Mouse (Mus musculus): ENCODE results near the gene Gsk3a. TPM values are rescaled to one million over a fixed set of nuclear protein-coding genes. Genes with fewer than 3 reads are reported as not detected.

Gsk3a gene
- polyA plus RNA-seq, 1 experiment from 2014 or later, result 10.0 TPM

DNA sequence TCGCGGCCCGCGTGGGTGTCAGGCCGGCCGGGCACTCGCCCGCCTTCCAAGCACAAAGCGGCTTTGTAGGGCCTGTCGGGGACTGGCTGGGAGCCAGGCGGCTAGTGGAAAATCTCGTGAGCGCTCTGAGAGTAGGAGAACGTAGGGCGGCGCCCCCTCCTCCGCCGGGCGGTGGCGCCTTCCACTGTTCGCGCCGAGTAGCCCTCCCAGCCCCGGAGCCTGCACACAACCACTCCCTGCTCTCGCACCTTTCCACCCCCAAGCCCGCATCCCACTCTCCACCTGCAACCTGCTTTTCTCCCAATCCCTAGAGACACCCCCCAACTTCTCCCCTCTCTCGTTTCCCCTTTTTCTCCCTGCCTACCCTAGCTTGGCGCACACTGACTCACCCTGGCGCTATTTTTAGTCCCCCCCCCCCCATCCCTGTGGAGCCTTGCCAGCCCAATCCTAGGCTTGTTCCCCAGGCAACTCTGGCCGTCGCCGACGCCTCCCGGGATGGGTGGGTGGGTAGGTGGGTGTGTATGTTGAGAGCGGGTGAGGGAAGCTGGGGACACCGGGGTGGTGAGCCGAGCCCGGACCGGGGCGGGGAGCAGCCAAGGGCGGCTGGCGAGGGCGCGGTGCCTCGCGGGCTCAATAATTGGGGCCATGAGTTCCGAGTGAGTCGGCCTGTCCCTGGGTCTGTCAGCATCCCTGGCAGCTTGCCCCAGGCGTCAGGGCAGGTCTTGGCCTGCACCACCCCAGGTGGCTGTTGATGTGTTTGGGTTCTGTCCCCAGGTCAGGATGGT is 41.6 kb upstream of the Gsk3a start:
- H3K4me3 ChIP-seq, result peak overlapping the region; percentile 78
- peaks cover 10% of the 10 kb centered on the region; the same call in 1 of the 2 replicates for H3K36me3 ChIP-seq
- peak; percentile 41 for ATAC-seq (ENCODE audit: insufficient number of reproducible peaks, low FRiP score, low TSS enrichment, low read depth)
- no peaks in the 10 kb centered on the region for H3K27me3 ChIP-seq
- H3K9me3 ChIP-seq, result no peaks in the 10 kb centered on the region
- peak overlapping the region; percentile 100 for H3K27ac ChIP-seq
- peaks cover 69% of the 10 kb centered on the region for H3K4me1 ChIP-seq
- peak overlapping the region; percentile 68 for H3K9ac ChIP-seq
- peak overlapping the region; percentile 77 for H3K4me2 ChIP-seq
- WGBS, result 1% methylated on average over 47 of the region's 49 CpGs

DNA sequence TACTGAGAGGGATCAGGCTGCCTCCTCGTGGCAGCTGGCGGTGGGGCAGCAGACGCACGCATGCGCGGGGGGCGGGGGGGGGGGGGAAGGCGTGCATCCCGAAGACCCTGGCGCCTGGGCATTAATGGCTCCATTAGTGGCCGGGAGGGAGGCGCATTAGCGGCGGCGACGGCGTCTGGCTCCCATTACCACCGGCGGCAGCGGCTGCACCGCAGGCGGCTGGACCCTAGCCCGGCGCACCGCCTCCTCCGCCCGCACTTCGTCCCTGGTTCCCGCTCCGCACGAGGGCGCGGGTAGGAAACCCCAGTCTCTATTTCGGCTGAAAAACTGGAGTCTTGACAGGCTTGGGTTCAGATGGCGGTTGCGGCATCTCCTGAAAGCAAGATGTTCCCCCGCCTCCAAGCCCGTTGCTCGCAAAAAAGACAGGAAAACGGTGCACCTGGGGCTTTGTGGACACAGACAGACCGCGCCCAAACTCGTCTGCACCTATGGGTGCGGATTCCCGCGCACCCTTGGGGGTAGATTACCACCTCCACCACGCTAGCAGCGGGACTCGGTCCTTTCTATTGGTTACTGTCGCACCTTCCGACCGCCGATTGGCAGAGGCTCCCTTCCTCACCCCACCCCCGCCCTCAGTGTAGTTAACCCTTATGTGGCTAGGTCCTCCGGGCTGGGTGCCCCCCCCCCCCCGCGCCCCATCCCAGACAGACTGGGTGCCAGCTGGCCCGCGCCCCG is 40.9 kb upstream of the Gsk3a start:
- under 1% methylated on average over 53 of the region's 60 CpGs for WGBS
- Histone ChIP-seq H3K4me3 (peak overlapping the region; percentile 78), H3K27me3 (no peaks in the 10 kb centered on the region), H3K36me3 (peaks cover 17% of the 10 kb centered on the region), H3K4me1 (peaks cover 69% of the 10 kb centered on the region), H3K9me3 (no peaks in the 10 kb centered on the region), H3K4me2 (peak overlapping the region; percentile 77), H3K9ac (peak overlapping the region; percentile 68), H3K27ac (peak overlapping the region; percentile 100)
- peak; percentile 46 for ATAC-seq (ENCODE audit: insufficient number of reproducible peaks, low FRiP score, low TSS enrichment, low read depth)

DNA sequence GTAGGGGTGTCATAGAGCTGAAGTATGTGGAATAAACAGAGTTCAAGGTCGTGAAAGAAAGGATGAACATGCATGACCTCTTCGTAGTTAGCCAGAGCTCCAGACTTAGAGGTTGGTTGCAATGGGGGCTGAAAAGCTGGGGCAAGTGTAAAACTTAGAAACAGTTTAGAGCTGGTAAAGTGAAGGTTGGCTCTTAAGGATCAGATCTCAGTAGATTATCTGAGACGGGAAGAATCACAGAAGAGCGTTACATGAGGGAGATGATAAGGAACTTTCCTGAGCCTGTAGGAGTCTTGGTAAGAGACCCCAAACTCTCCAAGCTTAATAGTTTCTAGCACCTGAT is 40.3 kb upstream of the Gsk3a start:
- no peaks in the 10 kb centered on the region for H3K27me3 ChIP-seq
- WGBS, result 9% methylated on average over 4 of the region's 4 CpGs
- H3K4me2 ChIP-seq, result peak overlapping the region; percentile 77
- H3K36me3 ChIP-seq, result peaks cover 22% of the 10 kb centered on the region
- peak overlapping the region; percentile 17; the same call in 1 of the 2 replicates for H3K9ac ChIP-seq
- ATAC-seq (ENCODE audit: insufficient number of reproducible peaks, low FRiP score, low TSS enrichment, low read depth), result no peak
- peaks cover 70% of the 10 kb centered on the region for H3K4me1 ChIP-seq
- H3K4me3 ChIP-seq, result peak overlapping the region; percentile 78
- no peaks in the 10 kb centered on the region for H3K9me3 ChIP-seq
- H3K27ac ChIP-seq, result peak overlapping the region; percentile 100

DNA sequence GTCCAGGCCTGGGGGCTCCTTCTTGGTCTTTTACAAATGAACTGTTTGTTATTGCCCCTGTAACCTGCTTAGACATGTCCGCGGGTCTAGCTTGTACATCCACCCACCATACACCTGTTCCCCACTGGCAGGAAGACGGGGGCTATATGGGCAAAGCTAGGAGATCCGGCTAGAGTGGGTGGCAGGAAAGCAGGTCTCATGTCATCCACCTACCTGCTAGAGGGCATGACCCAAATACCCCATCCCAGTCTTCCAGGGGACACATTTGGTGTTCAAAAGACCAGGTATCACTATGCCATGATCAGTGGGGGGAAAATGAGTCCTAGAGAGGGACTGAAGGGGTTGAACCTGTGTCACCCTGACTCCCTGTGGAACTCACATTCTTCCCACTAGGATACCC is 39.8 kb upstream of the Gsk3a start:
- H3K9ac ChIP-seq, result 0 out of 2 replicates have a peak overlapping the region, but pooled peaks have one; percentile 17
- 67% methylated on average over 4 of the region's 4 CpGs for WGBS
- H3K27ac ChIP-seq, result peak overlapping the region; percentile 100
- peak overlapping the region; percentile 77 for H3K4me2 ChIP-seq
- H3K36me3 ChIP-seq, result peaks cover 28% of the 10 kb centered on the region
- H3K9me3 ChIP-seq, result no peaks in the 10 kb centered on the region
- no peak for ATAC-seq (ENCODE audit: insufficient number of reproducible peaks, low FRiP score, low TSS enrichment, low read depth)
- peaks cover 76% of the 10 kb centered on the region for H3K4me1 ChIP-seq
- no peaks in the 10 kb centered on the region for H3K27me3 ChIP-seq
- H3K4me3 ChIP-seq, result peak overlapping the region; percentile 78

DNA sequence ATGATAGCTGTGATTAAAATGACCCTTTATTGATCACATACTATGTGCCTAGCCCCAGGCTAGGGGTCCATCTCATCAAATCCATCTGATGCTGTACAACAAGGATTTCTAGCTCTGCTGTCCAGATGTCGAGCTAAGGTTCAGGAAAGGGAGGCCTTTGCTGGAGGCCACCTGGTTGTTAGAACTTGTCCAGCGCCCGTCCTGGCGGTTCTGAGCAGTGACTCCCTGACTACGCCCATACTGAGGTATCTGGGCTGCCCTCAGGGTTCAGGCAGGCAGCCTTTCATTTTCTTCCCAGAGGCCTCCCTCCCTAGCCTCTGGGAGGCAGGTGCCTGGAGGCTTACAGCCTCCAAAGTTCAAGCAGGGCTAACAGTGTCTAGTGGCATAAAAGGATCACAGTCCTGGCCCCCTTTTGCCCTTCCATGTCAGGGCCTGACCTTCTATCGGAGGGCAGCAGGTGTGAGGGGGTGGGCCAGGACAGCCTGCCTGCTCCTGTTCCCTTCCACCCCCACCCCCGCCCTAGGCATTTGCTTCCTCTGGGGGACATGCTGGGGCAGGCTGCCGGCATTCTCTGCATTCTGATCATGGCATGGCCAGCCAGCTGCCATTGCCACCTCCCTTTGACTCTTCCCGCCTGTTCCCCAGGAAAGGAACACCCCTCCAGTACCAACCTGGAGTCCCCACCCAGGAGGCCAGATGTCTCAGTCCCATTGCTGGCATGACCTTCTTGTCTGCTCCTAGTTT is 38.1 kb upstream of the Gsk3a start:
- peak overlapping the region; percentile 100 for H3K27ac ChIP-seq
- H3K4me1 ChIP-seq, result peaks cover 72% of the 10 kb centered on the region
- ATAC-seq (ENCODE audit: insufficient number of reproducible peaks, low FRiP score, low TSS enrichment, low read depth), result no peak
- peaks cover 44% of the 10 kb centered on the region for H3K36me3 ChIP-seq
- no peaks in the 10 kb centered on the region for H3K27me3 ChIP-seq
- 36% methylated on average over 9 of the region's 9 CpGs for WGBS
- 0 out of 2 replicates have a peak overlapping the region, but pooled peaks have one; percentile 0 for H3K4me3 ChIP-seq
- no peak overlapping the region for H3K4me2 ChIP-seq
- H3K9me3 ChIP-seq, result no peaks in the 10 kb centered on the region
- no peak overlapping the region for H3K9ac ChIP-seq

DNA sequence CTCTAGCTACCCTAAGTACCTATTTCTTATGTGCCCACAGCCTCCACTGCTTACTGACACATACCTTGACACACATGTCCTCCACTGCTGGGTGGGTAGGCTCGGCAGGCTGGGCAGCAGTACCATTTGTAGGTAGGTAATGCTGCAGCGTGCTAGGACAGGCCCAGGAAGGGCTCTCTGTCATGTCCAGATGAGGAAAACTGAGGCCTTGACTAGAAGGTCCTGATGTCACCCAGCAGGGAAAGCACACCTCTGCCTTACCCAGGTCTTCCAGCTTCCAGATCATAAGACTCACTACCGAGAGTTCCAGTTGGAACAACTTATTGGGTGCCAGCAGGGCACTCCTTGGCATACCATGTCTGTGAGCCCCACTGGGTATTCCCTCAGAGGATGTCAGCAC is 37.3 kb upstream of the Gsk3a start:
- peak overlapping the region; percentile 100; the same call in 1 of the 2 replicates for H3K27ac ChIP-seq

DNA sequence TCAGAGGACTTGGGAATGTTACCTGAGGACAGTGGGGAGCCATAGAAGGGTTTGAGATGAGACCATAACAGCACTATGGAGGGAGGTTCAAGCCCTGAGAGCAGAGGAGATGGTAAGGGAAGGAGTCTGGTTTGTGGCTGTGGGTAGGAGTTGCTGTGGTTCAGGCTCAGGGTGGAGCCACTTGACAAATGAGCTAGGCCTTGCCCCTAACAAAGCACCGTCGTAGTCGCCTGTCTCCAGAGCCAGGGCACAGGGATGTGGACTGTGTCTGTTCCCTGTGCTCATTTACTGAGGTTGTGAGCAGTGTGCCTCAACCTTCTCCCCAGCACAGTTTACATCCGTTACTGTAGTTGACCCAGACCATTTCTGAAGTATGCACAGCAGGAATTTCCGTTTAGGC is 36.9 kb upstream of the Gsk3a start:
- ATAC-seq (ENCODE audit: insufficient number of reproducible peaks, low FRiP score, low TSS enrichment, low read depth), result no peak
- Histone ChIP-seq H3K36me3 (peaks cover 46% of the 10 kb centered on the region), H3K4me3 (no peak overlapping the region), H3K9me3 (no peaks in the 10 kb centered on the region), H3K27me3 (no peaks in the 10 kb centered on the region), H3K4me2 (no peak overlapping the region), H3K4me1 (peaks cover 68% of the 10 kb centered on the region), H3K27ac (no peak overlapping the region; the same call in none of the 2 replicates), H3K9ac (peak overlapping the region; percentile 8; the same call in 1 of the 2 replicates)
- 42% methylated on average over 5 of the region's 5 CpGs for WGBS

More for the DNA sequence above, 37.3 kb upstream of the Gsk3a start:
- Histone ChIP-seq H3K4me1 (peaks cover 68% of the 10 kb centered on the region), H3K4me3 (no peak overlapping the region), H3K36me3 (peaks cover 46% of the 10 kb centered on the region), H3K4me2 (no peak overlapping the region), H3K9me3 (no peaks in the 10 kb centered on the region), H3K9ac (peak overlapping the region; percentile 8; the same call in 1 of the 2 replicates), H3K27me3 (no peaks in the 10 kb centered on the region)
- 77% methylated on average over 3 of the region's 3 CpGs for WGBS
- ATAC-seq (ENCODE audit: insufficient number of reproducible peaks, low FRiP score, low TSS enrichment, low read depth), result no peak

DNA sequence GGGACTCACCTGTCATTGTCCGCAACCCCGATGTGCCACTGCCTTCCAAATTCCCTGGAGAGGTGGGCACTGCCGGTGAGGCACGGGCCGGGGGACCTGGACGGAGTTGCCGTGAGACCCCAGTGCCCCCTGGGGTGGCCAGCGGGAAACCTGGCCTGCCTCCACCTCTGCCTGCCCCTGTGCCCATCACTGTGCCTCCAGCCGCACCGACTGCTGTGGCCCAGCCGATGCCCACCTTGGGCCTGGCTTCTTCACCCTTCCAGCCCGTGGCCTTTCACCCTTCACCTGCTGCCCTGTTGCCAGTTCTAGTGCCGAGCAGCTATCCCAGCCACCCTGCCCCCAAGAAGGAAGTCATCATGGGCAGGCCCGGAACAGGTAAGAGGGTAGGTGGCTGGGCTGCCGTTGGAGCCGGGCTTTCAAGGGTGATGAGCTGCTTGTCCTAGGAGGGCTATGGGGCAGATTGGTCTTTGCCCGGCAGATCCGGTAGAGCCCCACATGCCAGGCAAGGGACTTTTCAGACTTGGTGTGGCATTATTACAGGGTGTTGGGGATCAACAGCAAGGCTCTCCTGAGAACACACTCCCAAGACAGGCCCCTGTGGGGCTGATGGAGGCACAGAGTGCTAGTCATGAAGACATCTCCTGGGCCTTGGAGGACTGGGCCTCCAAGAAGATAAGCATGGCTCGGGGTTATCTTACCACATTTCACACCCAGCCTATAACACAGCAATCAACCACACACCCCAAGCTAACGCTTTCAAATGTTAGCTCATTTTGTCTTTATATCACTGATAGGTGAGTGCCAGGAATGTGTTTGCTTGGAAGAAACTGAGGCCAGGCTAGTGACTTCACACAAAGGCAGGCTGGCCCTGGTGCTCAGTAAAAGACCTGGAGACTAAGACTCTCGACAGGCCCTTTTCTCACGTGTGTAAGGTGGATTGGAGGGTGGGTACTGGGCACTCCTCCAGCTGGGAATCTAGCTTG is 35.9 kb upstream of the Gsk3a start:
- no peaks in the 10 kb centered on the region for H3K27me3 ChIP-seq
- H3K4me1 ChIP-seq, result peaks cover 75% of the 10 kb centered on the region
- peak overlapping the region; percentile 43; the same call in 1 of the 2 replicates for H3K27ac ChIP-seq
- H3K36me3 ChIP-seq, result peaks cover 46% of the 10 kb centered on the region
- ATAC-seq (ENCODE audit: insufficient number of reproducible peaks, low FRiP score, low TSS enrichment, low read depth), result no peak
- no peak overlapping the region for H3K4me2 ChIP-seq
- H3K4me3 ChIP-seq, result no peak overlapping the region
- no peaks in the 10 kb centered on the region for H3K9me3 ChIP-seq
- WGBS, result 88% methylated on average over 22 of the region's 22 CpGs
- 0 out of 2 replicates have a peak overlapping the region, but pooled peaks have one; percentile 20 for H3K9ac ChIP-seq

DNA sequence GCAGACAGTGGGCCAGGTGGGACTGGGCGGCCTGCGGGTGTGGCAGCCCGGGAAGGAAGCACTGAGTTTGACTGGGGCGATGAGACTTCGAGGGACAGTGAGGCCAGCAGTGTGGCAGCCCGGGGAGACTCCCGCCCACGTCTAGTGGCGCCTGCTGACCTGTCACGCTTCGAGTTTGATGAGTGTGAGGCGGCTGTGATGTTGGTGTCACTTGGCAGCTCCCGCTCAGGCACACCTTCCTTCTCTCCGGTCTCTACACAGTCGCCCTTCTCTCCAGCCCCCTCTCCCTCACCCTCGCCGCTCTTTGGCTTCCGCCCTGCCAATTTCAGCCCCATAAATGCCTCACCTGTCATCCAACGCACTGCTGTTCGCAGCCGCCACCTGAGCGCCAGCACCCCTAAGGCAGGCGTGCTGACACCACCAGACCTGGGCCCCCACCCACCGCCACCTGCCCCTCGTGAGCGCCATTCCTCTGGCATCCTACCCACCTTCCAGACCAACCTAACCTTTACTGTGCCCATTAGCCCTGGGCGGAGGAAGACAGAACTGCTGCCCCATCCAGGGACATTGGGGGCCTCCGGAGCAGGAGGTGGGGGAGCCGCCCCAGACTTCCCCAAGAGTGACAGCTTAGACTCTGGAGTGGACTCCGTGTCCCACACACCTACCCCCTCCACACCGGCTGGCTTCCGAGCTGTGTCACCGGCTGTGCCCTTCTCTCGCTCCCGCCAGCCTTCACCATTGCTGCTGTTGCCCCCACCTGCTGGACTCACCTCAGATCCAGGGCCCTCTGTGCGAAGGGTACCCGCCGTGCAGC is 35.0 kb upstream of the Gsk3a start:
- Histone ChIP-seq H3K27me3 (no peaks in the 10 kb centered on the region), H3K9me3 (no peaks in the 10 kb centered on the region), H3K36me3 (peaks cover 46% of the 10 kb centered on the region), H3K9ac (no peak overlapping the region), H3K4me3 (no peak overlapping the region), H3K4me1 (peaks cover 72% of the 10 kb centered on the region), H3K27ac (no peak overlapping the region), H3K4me2 (no peak overlapping the region)
- WGBS, result 80% methylated on average over 38 of the region's 38 CpGs
- no peak for ATAC-seq (ENCODE audit: insufficient number of reproducible peaks, low FRiP score, low TSS enrichment, low read depth)

DNA sequence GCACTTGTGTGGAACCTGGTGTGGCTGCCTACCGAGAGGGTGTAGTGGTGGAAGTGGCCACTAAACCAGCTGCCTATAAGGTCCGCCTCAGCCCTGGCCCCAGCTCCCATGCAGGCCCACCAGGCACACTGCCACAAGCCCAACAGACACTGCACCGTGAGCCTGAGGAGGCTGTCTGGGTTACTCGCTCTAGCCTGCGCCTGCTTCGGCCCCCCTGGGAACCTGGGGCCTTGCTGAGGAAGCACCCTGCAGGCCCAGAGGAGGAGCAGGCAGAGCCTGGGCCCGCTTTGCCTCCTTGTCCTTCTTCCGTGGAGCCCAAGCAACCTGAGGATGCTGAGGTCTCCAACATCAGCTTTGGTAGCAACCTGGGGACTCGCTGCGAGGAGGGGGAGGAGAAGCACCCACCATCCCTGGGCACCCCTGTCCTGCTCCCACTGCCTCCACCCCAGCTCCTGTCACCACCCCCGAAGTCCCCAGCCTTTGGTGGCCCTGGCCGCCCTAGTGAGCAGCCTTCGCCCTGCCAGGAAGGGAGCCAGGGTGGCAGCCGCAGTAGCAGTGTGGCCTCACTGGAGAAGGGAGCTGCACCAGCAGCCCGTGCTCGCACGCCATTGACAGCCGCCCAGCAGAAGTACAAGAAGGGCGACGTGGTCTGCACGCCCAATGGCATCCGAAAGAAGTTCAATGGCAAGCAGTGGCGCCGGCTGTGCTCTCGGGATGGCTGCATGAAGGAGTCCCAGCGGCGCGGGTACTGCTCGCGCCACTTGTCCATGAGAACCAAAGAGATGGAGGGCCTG is 34.2 kb upstream of the Gsk3a start:
- Histone ChIP-seq H3K27ac (no peak overlapping the region), H3K27me3 (no peaks in the 10 kb centered on the region), H3K9me3 (no peaks in the 10 kb centered on the region), H3K36me3 (peaks cover 46% of the 10 kb centered on the region), H3K4me1 (peaks cover 68% of the 10 kb centered on the region), H3K9ac (no peak overlapping the region), H3K4me2 (no peak overlapping the region), H3K4me3 (no peak overlapping the region)
- no peak for ATAC-seq (ENCODE audit: insufficient number of reproducible peaks, low FRiP score, low TSS enrichment, low read depth)
- WGBS, result 90% methylated on average over 29 of the region's 30 CpGs
